Mouse (Mus musculus) limb, embryonic 11.5 days (tissue): ENCODE data around the gene Tas2r137. TPM values are rescaled to one million over a fixed set of nuclear protein-coding genes. Genes with fewer than 3 reads are reported as not detected.
A peak's percentile ranks its signal among the peaks of the same experiment; 100 is the strongest.

Source experiments
- ATAC-seq: fragments of 200-750 bp; cut with Nextera tagmentation; 2 replicates; pipeline ENCODE4 v1.8.0; 2017; ENCODE audit warnings: low read depth; ENCODE audit not compliant: insufficient number of reproducible peaks, low FRiP score, low TSS enrichment
- DNase-seq: peaks from one replicate; pipeline ENCODE4 v3.0.0-alpha.2; 2015; ENCODE audit warnings: low spot score
- H3K27ac ChIP-seq: fragments of 300-500 bp; sonication (generic); replicated peaks from 2 replicates; pipeline ENCODE4 v1.5.1; 2014; ENCODE audit warnings: low read depth, mild to moderate bottlenecking, low read length
- H3K27me3 ChIP-seq: fragments of 300-500 bp; sonication (generic); 2 replicates; pipeline ENCODE4 v1.6.1; 2014; ENCODE audit warnings: mild to moderate bottlenecking, low read length, mixed read lengths; ENCODE audit not compliant: control insufficient read depth, insufficient read depth
- H3K36me3 ChIP-seq: fragments of 300-500 bp; sonication (generic); 2 replicates; pipeline ENCODE4 v1.6.1; 2014; ENCODE audit warnings: mild to moderate bottlenecking, low read length, moderate library complexity, mixed read lengths; ENCODE audit not compliant: control insufficient read depth, insufficient read depth
- H3K4me1 ChIP-seq: fragments of 300-500 bp; sonication (generic); 2 replicates; pipeline ENCODE4 v1.6.1; 2014; ENCODE audit warnings: low read length, mixed read lengths; ENCODE audit not compliant: control insufficient read depth, insufficient read depth
- H3K4me2 ChIP-seq: fragments of 300-500 bp; sonication (generic); 2 replicates; pipeline ENCODE4 v1.6.1; 2014; ENCODE audit warnings: low read depth, mild to moderate bottlenecking, moderate library complexity; ENCODE audit not compliant: severe bottlenecking
- H3K4me3 ChIP-seq: fragments of 300-500 bp; sonication (generic); 2 replicates; pipeline ENCODE4 v1.5.1; 2014; ENCODE audit warnings: low read depth, low read length
- H3K9ac ChIP-seq: fragments of 300-500 bp; sonication (generic); 2 replicates; pipeline ENCODE4 v1.6.1; 2014; ENCODE audit warnings: mild to moderate bottlenecking, low read length
- H3K9me3 ChIP-seq: fragments of 300-500 bp; sonication (generic); 2 replicates; pipeline ENCODE4 v1.6.1; 2016; ENCODE audit warnings: low read length; ENCODE audit not compliant: control insufficient read depth
- WGBS: fragments of 180-500 bp; shearing (Covaris S2); extraction: QIAGEN DNeasy Blood & Tissue Kit; methylation state at CpG from one replicate; pipeline ENCODE4 v1.1.7; 2014; 5-methylcytosine and 5-hydroxymethylcytosine counted together
- polyA plus RNA-seq: library from polyadenylated mRNA; unstranded; fragments of >200 nt; fragmentation: Nextera tagmentation; extraction: Ambion mirVana; gene quantifications from 2 replicates; pipeline ENCODE4 v1.2.1, GENCODE M21; 2014

Gene Tas2r137
- polyA plus RNA-seq = not detected in 2 replicates

DNA sequence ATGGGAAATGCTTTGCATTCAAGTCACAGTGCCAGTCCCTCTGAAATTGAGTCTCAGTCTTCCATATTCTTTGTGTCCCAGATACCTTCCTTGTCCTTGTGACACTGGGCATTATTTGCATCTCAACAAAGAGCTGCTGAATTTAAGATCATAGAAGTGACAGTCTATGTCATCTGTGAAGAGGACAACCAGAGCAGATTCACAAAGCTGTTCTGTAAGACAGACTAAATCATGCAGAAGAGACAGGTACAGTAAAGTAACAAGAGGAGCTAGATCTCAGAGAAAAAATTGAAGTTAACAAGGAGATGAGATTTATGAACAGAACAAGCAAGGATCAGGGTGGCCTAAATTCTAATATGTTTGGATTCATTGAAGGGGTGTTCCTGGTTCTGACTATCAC lies at the start of gene Tas2r137:
TSS of gene Tas2r137 (plus strand) at position 301 of the 400 bp plus-strand sequence.
- Histone ChIP-seq H3K4me1 (no peaks in the 10 kb centered on the region), H3K27me3 (no peaks in the 10 kb centered on the region), H3K9ac (no peak within 1 kb of the TSS), H3K36me3 (no peaks in the 10 kb centered on the region), H3K4me2 (no peak within 1 kb of the TSS), H3K27ac (no peak within 1 kb of the TSS), H3K9me3 (no peaks in the 10 kb centered on the region), H3K4me3 (no peak within 1 kb of the TSS)
- no peak for DNase-seq
- no peak for ATAC-seq

DNA sequence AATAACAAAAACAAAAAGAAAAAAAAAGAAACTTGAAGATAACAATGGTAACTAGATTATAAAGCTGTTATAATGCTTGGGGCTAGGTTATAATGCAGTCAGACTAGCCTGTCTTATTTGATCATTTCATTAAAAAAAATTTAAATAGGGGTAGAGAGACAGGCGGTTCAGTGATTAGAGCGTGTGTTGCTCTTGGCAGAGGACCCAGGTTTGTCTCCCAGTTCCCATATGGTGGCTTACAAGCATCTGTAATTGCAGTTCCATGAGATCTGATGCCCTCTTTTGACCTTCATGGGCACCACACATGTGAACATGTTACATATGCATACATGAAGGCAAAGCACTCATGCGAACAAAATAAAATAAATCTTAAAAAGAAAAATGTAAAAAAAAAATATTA lies 49.8 kb upstream of the Tas2r137 start:
- no peak for ATAC-seq
- WGBS = 79% methylated on average over 3 of the region's 3 CpGs

DNA sequence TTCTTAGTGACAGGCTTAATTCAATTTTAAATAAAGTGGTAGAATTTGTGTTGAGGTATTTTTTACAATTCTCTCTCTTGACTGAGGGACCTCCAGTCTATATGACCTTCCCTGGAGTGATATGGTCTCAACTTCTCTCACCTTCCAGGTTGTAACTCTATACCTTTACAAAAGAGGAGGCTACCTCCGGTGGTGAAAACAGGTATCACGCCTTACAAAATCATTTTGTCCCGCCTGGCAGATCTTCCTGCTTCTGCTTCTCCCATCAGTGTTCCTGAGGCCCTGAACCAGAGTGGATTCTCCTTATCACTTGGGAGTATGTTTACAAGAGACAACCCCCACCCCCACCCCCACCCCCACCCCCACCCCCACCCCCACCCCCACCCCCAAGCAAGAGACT lies 49.3 kb upstream of the Tas2r137 start:
- H3K27ac ChIP-seq = no peak overlapping the region
- H3K36me3 ChIP-seq = no peaks in the 10 kb centered on the region
- H3K4me1 ChIP-seq = no peaks in the 10 kb centered on the region
- H3K4me3 ChIP-seq = no peak overlapping the region
- H3K4me2 ChIP-seq = no peak overlapping the region
- ATAC-seq (no peak), DNase-seq (peak; percentile 13)
- 43% methylated on average over 3 of the region's 3 CpGs for WGBS
- H3K9ac ChIP-seq = no peak overlapping the region
- H3K27me3 ChIP-seq = no peaks in the 10 kb centered on the region
- H3K9me3 ChIP-seq = no peaks in the 10 kb centered on the region

More for the DNA sequence above, 49.8 kb upstream of the Tas2r137 start:
- Histone ChIP-seq H3K27me3 (no peaks in the 10 kb centered on the region), H3K9me3 (no peaks in the 10 kb centered on the region), H3K9ac (no peak overlapping the region), H3K4me3 (no peak overlapping the region), H3K4me2 (no peak overlapping the region), H3K4me1 (no peaks in the 10 kb centered on the region), H3K27ac (no peak overlapping the region), H3K36me3 (no peaks in the 10 kb centered on the region)
- DNase-seq = no peak

DNA sequence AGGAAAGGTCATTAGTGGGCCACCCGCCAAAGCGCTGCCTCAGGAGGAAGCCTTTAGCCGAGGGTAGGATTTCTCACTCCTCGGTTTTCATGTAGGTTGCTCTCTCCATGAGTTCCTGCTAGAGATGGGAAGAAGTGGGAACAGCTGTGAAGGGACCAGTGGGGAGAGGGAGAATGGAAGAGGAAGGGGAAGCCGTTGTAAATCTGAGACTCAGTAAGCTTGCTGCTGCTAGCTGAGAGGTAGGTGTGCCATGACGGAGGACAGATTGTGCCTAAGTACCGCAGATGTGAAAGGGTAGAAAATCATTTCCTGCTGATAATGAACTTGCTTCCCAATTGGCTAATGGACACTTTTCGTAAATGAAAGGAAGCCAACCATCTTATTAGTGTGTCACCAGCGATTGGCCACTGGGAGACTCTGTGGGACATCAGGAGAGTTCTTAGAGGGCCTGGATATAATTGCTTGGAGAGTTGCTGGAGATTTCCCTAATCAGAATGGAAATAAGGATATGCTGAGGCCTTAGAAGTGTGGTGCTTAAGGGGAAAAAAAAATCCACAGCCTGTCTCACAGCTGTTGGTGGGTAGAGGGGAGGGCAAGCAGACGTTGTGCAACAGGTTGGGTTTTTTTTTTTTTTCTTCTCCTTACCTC lies 47.6 kb upstream of the Tas2r137 start:
- H3K4me2 ChIP-seq = no peak overlapping the region
- no peaks in the 10 kb centered on the region for H3K27me3 ChIP-seq
- no peak overlapping the region for H3K27ac ChIP-seq
- WGBS = 13% methylated on average over 10 of the region's 10 CpGs
- DNase-seq = no peak
- H3K4me1 ChIP-seq = no peaks in the 10 kb centered on the region
- H3K36me3 ChIP-seq = no peaks in the 10 kb centered on the region
- H3K9me3 ChIP-seq = no peaks in the 10 kb centered on the region
- no peak overlapping the region for H3K9ac ChIP-seq
- H3K4me3 ChIP-seq = no peak overlapping the region
- no peak for ATAC-seq

DNA sequence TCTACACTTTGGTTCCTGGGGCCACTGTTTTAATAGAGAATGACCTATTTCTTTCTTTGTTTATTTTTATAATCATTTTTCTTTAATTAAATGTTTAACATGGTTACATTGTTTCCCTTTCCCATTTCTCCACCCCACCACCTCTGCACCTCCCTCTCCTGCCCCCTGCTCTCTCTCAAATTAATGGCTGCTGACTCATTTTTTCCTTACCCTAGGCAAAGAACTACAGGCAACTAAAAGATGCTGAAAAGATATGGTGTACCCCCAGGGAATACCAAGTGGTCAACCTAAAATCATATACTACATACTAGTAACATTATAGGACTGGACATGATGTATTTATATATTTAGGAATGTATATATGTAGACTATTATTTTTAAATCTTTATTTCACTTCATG lies 42.4 kb upstream of the Tas2r137 start:
- H3K4me1 ChIP-seq = no peaks in the 10 kb centered on the region
- H3K4me2 ChIP-seq = no peak overlapping the region
- H3K36me3 ChIP-seq = no peaks in the 10 kb centered on the region
- DNase-seq (no peak), ATAC-seq (no peak)
- no peak overlapping the region for H3K4me3 ChIP-seq
- no peaks in the 10 kb centered on the region for H3K9me3 ChIP-seq
- no peak overlapping the region for H3K9ac ChIP-seq
- H3K27me3 ChIP-seq = no peaks in the 10 kb centered on the region
- H3K27ac ChIP-seq = no peak overlapping the region

DNA sequence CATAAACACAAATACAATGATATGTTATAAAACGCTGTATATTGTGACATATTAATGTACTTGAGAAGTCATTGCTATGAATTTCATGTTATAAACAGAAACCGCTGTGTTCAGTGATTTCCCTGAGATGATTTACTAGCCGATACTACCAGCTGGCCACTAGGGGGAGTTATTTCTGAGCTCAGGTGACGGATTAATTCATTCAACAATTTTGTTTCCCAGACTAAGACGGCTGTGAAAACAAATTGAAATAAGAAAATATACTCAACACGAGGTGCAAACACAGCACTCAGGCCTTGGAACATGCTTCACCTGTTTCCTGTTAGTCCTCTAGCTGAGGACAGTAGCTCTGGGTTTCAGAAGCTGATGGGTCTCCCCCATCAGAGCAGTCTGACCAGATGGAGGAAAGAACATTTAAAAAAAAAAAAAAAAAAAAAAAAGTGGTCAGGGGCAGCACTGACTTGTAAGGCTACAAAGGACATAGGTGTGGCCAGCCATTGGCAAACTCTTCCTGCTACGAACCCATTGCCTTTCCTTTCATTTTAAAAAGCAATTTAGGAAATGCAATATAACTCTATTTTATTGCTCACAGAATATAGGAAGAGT lies 36.5 kb upstream of the Tas2r137 start:
- Histone ChIP-seq H3K27me3 (no peaks in the 10 kb centered on the region), H3K9me3 (no peaks in the 10 kb centered on the region), H3K27ac (no peak overlapping the region), H3K4me2 (no peak overlapping the region), H3K4me1 (no peaks in the 10 kb centered on the region), H3K36me3 (no peaks in the 10 kb centered on the region), H3K9ac (no peak overlapping the region), H3K4me3 (no peak overlapping the region)
- WGBS = 22% methylated on average over 7 of the region's 7 CpGs
- DNase-seq (no peak), ATAC-seq (no peak)

DNA sequence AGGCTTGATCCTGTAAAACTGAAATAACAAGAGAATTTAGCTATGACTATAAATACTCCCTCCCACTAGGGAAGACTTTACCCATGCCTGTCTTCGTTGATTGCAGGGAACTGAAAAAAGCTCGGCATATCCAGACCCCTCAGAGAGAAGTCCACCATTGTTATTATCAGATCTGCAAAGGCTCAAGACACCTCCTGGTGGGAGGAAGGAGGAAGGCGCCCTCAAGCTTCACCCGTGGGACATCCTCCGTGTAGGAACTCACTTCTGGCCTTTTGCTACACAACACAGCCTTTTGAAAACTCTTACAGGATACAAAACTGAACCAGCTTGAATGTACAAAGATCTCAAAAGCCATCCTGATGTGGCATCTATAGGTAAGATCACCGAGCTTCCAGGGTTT lies 25.3 kb upstream of the Tas2r137 start:
- no peak overlapping the region for H3K4me3 ChIP-seq
- H3K9ac ChIP-seq = no peak overlapping the region
- no peaks in the 10 kb centered on the region for H3K4me1 ChIP-seq
- no peak overlapping the region for H3K4me2 ChIP-seq
- H3K36me3 ChIP-seq = no peaks in the 10 kb centered on the region
- no peak for ATAC-seq
- no peaks in the 10 kb centered on the region for H3K9me3 ChIP-seq
- no peaks in the 10 kb centered on the region for H3K27me3 ChIP-seq
- DNase-seq = no peak
- 51% methylated on average over 6 of the region's 6 CpGs for WGBS
- H3K27ac ChIP-seq = no peak overlapping the region

DNA sequence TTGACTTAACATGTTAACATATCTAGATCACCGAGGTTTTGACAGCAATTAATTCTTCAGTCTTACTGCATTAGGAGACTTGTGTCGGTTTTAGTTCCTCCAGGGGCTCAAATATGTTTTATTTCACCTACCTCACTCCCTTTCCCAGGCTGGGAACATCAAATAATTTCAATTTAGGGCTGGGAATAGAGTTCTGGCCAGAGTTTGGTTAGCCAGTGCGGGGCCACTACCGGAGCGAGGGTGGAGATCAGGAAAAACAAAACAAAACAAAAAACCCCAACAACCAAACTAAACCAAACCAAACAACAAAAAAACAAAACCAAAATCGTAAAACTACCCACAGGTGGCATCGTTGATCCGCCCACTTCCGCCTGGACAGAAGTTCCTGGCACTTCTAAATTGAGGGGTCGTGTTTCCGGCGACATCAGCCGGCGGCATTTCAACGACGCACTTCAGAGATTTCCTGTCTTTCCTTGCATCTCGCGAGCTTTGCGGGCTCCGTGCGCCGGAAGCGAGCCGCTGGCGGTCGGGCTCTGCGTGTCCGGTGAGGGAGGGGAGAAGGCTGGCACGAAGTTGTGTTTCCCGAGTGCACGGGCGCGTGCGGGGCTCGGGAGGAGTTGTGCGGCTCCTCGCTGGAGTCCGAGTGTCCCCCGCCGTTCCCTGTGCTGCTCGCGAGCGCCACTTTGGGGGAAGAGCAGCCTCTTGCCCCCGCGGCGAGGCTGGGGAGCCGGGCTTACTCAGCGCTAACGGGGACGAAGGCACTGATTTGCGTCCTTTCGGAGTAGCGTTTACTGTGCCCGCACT lies 19.9 kb upstream of the Tas2r137 start, which contains the start of gene Ssbp1:
TSS of gene Ssbp1 (plus strand) at position 437 of the 804 bp plus-strand sequence.
- ATAC-seq (peak; percentile 94), DNase-seq (peak; percentile 96)
- Histone ChIP-seq H3K9ac (peak within 1 kb of the TSS; percentile 98), H3K27me3 (no peaks in the 10 kb centered on the region), H3K4me2 (peak within 1 kb of the TSS; percentile 64), H3K36me3 (peaks cover 6% of the 10 kb centered on the region), H3K9me3 (no peaks in the 10 kb centered on the region), H3K4me1 (peaks cover 3% of the 10 kb centered on the region; the same call in 1 of the 2 replicates), H3K4me3 (peak within 1 kb of the TSS; percentile 81), H3K27ac (peak within 1 kb of the TSS; percentile 93)
- WGBS = under 1% methylated on average over 54 of the region's 54 CpGs
